Mouse (Mus musculus) heart, adult 9 months (tissue): ENCODE results near the gene Ppan.
A peak's percentile ranks its signal among the peaks of the same experiment; 100 is the strongest.

Source experiments
- DNase-seq, 2 experiments: peaks; one replicate each; pipeline ENCODE4 v3.0.0; 2022; ENCODE audit warnings: low spot score in 2 of 2

Gene Ppan

DNA sequence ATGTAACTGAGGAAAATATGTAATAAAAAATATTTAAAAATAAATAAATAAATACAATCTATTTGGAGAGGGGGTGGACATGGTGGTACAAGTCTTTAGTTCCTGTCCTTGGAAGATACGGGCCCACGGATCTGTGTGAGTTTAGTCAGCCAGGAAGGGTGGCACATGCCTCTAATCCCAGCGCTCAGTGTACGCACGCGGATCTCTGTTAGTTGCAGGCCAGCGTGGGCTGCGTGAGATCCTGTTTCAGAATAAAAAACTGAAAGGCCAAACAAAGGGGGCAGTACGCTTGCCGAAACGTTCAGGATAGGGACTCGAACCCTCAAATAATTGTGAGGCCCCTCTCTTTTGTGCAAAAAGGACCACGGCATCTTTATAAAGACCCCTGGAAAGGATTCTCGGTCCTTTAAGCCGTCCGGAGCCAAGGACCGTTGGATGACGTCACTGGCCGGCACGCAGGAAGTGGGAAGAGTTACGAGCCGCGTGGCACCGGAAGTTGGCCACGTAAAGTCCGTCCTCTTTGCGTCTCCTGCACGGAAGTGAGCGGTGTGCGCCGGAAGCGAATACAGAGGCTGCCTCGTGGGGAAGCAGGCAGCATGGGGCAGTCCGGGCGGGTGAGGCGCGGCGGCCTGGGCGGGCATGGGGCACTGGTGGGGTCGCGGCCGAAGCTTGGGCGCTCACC, at the start of gene Ppan:
Gene Ppan (plus strand): TSS at position 472 of the 682 bp plus-strand sequence.
- DNase-seq: peak; percentile 94 to 96

DNA sequence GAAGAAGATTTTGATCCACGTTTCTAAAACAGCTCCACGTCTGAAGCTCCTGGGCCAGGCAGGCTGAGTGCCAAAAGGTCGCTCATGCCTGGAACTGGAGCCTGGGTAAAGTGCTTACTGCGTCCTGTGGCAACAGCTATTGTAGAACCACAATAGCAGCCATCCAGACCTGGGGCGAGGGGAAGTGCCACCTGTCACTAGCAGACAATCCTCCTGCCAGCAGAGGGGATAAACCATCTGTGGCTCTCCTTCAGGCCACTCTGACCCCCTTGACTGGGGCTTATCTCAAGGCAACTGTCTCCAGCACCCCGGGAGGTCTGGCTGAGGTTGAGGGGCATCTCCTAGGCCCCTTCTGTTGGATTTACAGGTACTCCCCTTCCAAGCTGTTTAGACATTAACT, 49.0 kb upstream of the Ppan start:
- DNase-seq: no peak

DNA sequence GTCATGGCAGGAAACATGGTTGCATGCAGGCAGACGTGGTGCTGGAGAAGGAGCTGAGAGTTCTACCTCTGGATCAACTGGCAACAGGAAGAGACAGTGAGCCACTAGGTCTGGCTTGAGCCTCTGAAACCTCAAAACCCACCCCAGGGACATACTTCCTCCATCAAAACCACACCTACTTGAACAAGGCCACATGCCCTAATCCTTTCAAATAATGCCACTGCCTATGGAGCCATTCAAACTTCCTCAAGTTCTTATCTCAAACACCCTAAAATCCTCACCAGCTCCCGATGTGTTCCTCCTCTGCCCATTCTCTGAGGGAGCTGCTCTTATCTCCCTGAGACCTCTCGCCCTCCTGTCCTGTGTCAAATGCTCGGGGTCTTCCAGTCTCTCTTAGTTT, 45.8 kb upstream of the Ppan start:
- no peak for DNase-seq

DNA sequence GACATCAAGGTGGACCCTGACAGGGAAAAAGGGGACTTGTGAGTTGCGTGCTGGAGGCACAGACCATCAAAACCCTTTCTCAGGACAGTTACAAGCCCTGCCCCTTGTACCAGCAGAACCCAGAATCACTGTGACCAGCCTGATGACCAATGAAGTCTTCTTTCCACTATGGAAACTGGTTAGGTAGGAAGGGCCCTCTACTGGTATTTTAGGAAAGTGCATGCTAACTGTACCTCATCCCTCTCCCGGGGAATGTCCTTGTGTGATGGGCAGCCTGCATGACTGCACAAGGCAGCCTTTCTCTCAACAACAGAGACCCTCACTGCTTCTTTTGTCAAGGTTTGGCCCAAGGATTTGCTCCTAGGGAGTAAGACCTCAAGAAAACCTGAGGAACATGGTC, 45.3 kb upstream of the Ppan start:
- peak in 1 of 2 experiments; percentile 17 for DNase-seq

DNA sequence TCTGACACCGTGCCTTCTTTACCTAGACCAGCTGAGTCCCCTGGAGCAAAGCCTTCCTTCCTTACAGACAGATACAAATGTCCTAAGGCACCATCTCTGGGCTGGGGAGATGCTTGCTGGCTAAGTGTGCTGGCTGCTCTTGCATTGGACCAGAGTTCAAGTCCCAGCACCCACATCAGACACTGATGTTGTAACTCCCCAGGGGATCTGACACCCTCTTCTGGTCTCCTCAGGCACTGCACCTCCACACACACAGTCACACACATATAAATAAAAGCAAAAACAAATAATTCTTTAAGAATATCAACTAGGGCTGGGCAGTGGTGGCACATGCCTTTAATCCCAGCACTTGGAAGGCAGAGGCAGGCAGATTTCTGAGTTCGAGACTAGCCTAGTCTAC, 37.8 kb upstream of the Ppan start:
- no peak for DNase-seq

- no peak for DNase-seq
Measured at GRCm38 (mm10) chr9:20857131-20857530, 30.8 kb upstream of the Ppan start.

DNA sequence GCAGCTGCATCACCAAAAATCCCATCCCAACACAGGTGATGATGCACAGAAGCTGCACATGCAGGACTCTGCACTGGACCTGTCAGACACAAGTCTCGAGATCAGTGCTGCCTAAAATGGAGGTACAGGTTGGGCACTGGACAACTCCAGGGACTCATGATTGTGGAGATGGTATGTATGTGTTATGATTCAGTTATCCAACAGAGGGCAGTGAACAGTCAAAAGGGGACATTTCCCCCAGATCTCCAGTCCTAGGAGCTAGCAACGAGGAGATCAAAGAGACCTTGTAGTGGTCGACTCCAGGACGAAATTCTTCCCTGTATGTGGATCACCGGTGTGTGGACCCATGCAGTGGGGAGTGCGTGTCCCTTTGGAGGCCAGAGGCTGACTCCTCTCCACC, 28.0 kb upstream of the Ppan start:
- DNase-seq: no peak

GRCm38 (mm10) chr9:20861821-20862220, 26.2 kb upstream of the Ppan start:
- DNase-seq: no peak

DNA sequence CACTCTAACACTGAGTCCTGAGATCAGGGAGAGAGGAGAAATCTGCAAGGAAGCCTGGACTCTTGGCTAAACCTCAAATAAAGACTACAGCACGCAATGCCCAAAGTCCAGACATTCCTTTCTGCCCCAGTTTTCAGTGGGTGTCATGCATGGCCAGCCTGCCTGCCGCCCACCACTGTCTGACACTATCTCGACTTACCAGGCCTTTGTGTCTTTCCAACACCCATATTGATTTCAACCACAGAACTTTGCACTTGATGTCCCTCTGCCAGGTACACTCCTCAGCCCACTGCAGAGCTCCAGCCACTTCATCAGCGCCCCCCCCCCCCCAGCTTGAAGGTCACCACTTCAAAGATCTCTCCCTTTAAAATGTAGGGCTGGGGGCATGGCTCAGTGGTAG, 25.8 kb upstream of the Ppan start:
- DNase-seq: no peak

DNA sequence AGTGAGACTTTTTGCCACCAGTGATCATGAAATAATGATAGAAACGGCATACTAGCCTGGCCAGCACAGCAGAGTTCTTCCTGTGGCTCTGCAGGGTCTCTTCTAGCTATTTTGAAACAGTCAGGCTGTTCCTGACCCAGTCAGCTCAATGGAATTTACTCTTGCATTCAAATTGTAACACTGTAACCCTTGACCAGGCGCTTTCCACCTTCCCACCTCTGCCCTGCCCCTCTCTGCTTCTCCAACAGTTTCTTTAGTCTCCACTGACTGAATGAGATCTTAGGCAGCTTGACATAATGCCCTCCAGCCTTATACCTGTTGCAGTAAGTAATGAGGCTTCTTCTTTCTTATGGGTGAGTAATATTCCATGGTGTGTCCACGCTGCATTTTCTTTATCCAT, 21.1 kb upstream of the Ppan start:
- no peak for DNase-seq

GRCm38 (mm10) chr9:20868448-20869001, 19.4 kb upstream of the Ppan start, which contains the start of gene A230050P20Rik:
TSS of gene A230050P20Rik (plus strand) at chr9:20868642.
- peak in 1 of 2 experiments; percentile 52 for DNase-seq

DNA sequence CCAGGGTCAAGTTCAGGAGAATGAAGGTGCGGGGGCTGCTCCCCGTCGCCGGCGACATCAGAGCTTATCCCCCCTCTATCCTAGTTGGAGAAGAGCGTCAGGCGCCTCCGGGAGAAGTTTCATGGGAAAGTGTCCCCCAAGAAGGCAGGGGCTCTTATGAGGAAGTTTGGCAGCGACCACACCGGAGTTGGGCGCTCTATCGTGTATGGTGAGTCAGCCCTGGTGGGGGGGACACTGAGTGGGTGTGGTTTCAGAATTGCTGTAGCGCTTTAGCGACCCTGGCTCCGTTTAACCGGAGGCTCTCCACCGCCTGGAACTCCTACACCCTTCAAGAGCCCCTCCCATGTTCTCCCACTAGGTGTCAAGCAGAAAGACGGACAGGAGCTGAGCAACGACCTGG, 18.7 kb upstream of the Ppan start:
- DNase-seq: no peak

- DNase-seq: no peak
Measured at GRCm38 (mm10) chr9:20870211-20871173, 17.5 kb upstream of the Ppan start.

DNA sequence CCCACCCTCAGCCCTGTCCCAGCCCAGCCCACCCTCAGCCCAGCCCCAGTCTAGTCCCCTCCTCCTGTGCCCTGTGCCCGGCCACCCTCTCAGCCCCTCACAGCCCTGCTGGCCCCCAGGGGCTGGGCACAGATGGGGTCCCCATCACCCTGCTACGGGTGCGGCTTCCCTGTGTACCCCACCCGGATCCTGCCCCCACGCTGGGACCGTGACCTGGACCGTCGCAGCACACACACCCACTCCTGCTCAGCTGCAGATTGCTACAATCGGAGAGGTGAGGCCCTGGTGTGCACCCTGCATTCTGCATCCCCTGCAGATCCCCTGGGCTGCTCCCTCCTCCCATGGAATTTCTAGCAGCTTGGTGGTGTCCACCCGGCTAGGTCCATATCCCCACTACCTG, 15.0 kb upstream of the Ppan start:
- no peak for DNase-seq

GRCm38 (mm10) chr9:20873521-20873920, 14.5 kb upstream of the Ppan start:
- no peak for DNase-seq

- no peak for DNase-seq
Measured at GRCm38 (mm10) chr9:20875021-20875790, 12.8 kb upstream of the Ppan start.

DNA sequence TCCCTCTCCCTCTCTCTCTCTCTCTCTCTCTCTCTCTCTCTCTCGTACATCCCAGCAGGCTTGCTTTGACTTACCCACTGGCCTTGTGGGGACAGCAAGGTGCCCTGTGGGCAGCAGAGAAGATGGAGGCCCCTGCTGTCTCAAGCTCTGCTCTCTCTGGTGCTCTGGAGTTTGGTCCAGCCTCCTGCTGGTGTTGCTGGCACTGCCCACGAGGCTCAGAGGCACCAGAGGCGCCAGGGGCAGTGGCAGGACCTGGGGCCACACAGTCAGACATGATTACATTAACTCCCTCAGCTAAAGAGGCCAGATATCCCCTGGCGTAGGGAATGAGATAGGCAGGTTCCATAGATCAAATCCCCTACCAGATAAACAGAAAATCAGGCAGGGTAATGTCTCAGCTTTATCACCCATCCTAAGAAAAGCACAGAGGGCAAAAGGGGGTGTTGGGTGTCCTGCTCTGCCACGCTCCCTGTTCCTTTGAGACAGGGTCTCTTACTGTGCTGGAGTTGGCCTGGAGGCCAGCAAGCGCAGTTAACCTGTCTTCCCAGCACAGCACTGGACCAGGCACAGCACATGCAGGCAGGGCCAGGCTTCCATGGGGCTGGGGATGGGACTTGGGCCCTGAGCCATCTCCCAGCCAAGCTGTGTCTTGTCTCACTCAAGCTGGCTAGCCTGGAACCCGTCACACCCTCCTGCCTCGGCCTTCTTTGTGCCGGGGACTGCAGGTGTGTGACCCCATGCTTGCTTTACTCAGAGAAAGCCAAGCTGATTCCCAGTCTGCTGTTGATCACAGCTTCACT, 11.5 kb upstream of the Ppan start:
- DNase-seq: no peak

DNA sequence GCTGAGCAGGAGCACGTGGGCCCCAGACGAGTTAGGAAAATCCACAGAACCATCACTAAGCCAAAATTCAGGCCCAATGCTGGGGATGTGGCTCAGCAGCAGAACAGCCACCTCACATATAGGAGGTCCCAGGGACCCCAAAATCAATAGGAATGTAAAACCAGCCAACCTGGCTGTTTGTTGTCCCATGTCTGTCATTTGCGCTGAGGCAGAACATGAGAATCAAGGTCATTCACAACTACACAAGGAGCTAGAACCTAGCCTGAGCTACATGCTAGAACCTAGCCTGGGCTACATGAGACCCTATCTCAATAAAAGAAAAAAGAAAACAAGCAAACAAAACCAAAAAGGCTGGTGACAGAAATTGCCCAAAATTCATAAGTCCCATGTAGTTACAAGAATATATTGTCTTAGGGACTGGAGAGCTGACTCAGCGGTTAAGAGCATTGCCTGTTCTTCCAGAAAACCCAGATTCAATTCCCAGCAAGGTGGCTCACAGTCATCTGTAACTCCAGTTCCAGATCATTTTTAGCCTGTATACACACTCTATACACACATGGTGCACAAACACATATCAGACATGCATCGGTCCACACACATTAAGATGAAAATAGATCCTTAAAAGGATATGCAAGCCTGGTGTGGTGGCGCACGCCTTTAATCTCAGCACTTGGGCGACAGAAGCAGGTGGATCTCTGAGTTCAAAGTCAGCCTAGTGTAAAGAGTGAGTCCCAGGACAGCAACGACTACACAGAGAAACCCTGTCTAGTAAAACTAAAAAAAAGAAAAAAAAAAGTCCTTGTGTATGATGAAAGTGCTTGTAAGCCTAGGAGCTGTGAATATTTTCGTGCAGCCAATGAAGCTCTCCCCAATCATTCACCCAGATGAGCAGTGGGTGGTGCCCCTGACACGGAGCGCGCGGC, 10.6 kb upstream of the Ppan start:
- no peak for DNase-seq

GRCm38 (mm10) chr9:20878041-20878709, 9.8 kb upstream of the Ppan start:
- DNase-seq: peak; percentile 100
